Comparison of ENCODE assay signal across 20 mouse cellular contexts in the genomic region with DNA sequence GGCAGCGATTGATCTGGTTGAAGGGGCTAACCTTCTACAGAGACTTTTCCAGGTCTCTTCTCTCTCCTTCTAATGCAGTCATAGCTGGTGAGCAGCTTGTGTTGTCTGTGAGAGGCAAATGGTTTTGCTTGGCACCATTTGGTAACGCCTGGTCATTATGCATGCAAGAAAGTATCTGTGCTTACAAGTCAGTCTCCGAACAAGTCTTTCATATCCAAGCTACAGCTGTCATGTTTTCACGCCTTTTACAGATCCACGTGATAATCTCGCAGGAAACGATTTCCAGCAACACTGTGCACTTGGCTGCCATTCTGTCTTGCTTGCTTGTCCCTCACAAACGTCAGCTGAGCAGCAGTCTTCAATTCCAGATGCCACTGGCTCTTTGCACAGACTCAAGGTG. TPM values are rescaled to one million over a fixed set of nuclear protein-coding genes. Genes with fewer than 3 reads are reported as not detected.
A peak's percentile ranks its signal among the peaks of the same experiment; 100 is the strongest.
DNase-seq lines count a peak whose midpoint lies in the region; ATAC-seq lines count a peak whose summit lies in the region.
"Had no signal": no experiment of that assay in that cellular context is flagged by ENCODE, and none has a peak within 500 bp of the region (broad histone marks: within the 10 kb centered on the region; RNA-seq: fewer than 3 reads in every experiment).

No protein-coding gene starts in this region.

- no peak overlapping the region for H3K27ac ChIP-seq in forebrain, embryonic 13.5 days
- no peak overlapping the region for H3K27ac ChIP-seq in forebrain, embryonic 11.5 days (ENCODE audit: low read depth, low read length)
- H3K27ac ChIP-seq: embryonic facial prominence, embryonic 10.5 days; embryonic facial prominence, embryonic 15.5 days; gastrocnemius, adult 2 months; heart, embryonic 15.5 days; hindbrain, embryonic 12.5 days; hindbrain, postnatal 0 days; liver, embryonic 12.5 days; midbrain, embryonic 12.5 days had no signal

- H3K4me3 ChIP-seq in forebrain, embryonic 13.5 days: no peak overlapping the region
- H3K4me3 ChIP-seq in forebrain, embryonic 11.5 days (ENCODE audit: low read depth, low read length): no peak overlapping the region
- H3K4me3 ChIP-seq: embryonic facial prominence, embryonic 10.5 days; embryonic facial prominence, embryonic 15.5 days; gastrocnemius, adult 2 months; heart, embryonic 15.5 days; hindbrain, embryonic 12.5 days; intestine, embryonic 15.5 days; liver, embryonic 12.5 days; midbrain, embryonic 12.5 days had no signal

- H3K27me3 ChIP-seq in forebrain, embryonic 13.5 days: no peaks in the 10 kb centered on the region
- no peaks in the 10 kb centered on the region for H3K27me3 ChIP-seq in forebrain, embryonic 11.5 days (ENCODE audit: control insufficient read depth, insufficient read depth, low read length)
- H3K27me3 ChIP-seq: embryonic facial prominence, embryonic 15.5 days; heart, embryonic 15.5 days; intestine, embryonic 15.5 days; liver, embryonic 12.5 days; megakaryocyte, embryonic 14.5 days had no signal

- H3K4me1 ChIP-seq in forebrain, embryonic 13.5 days: peaks cover 7% of the 10 kb centered on the region
- H3K4me1 ChIP-seq in forebrain, embryonic 11.5 days (replicated peaks; ENCODE audit: control insufficient read depth, insufficient read depth, low read length): 0 out of 2 replicates have a peak, but pooled peaks cover 1% of the 10 kb centered on the region

- no peak overlapping the region for H3K9ac ChIP-seq in forebrain, embryonic 13.5 days
- no peak overlapping the region for H3K9ac ChIP-seq in forebrain, embryonic 11.5 days (ENCODE audit: low read length)
- H3K9ac ChIP-seq: embryonic facial prominence, embryonic 15.5 days; heart, embryonic 15.5 days; hindbrain, embryonic 12.5 days; intestine, embryonic 15.5 days; liver, embryonic 12.5 days; liver, postnatal 0 days; midbrain, embryonic 12.5 days had no signal

- no peak for DNase-seq in forebrain, embryonic 11.5 days (ENCODE audit: low spot score)
- peak; percentile 38 for DNase-seq in layer of hippocampus, adult 11-12 months (ENCODE audit: low spot score)
- no peak for DNase-seq in layer of hippocampus, adult 9-10 months (ENCODE audit: low spot score)
- DNase-seq in right cerebral cortex, postnatal 4 days: peak; percentile 36
- no peak for DNase-seq in right cerebral cortex, postnatal 14 days
- no peak for DNase-seq in T-cell, adult 2 months (ENCODE audit: low spot score)
- DNase-seq in cerebellum, adult 8-10 months: no peak

- no peaks in the 10 kb centered on the region for H3K9me3 ChIP-seq in forebrain, embryonic 13.5 days (replicated peaks)
- no peaks in the 10 kb centered on the region for H3K9me3 ChIP-seq in forebrain, embryonic 11.5 days (ENCODE audit: control insufficient read depth, low read length)
- H3K9me3 ChIP-seq: embryonic facial prominence, embryonic 10.5 days; embryonic facial prominence, embryonic 15.5 days; G1E; heart, embryonic 15.5 days; hindbrain, embryonic 12.5 days; intestine, embryonic 15.5 days; liver, embryonic 12.5 days; megakaryocyte, embryonic 14.5 days; midbrain, embryonic 12.5 days had no signal

- no peak overlapping the region for H3K4me2 ChIP-seq in forebrain, embryonic 13.5 days
- H3K4me2 ChIP-seq in forebrain, embryonic 11.5 days (ENCODE audit: low read depth, low read length, severe bottlenecking): no peak overlapping the region
- H3K4me2 ChIP-seq: heart, embryonic 15.5 days; hindbrain, embryonic 12.5 days; intestine, embryonic 15.5 days; liver, embryonic 12.5 days; midbrain, embryonic 12.5 days had no signal

- peaks cover 7% of the 10 kb centered on the region; the same call in 1 of the 2 replicates for H3K36me3 ChIP-seq in forebrain, embryonic 13.5 days (ENCODE audit: poor library complexity, severe bottlenecking)
- no peaks in the 10 kb centered on the region for H3K36me3 ChIP-seq in forebrain, embryonic 11.5 days (ENCODE audit: control insufficient read depth, insufficient read depth, low read length)
- H3K36me3 ChIP-seq: embryonic facial prominence, embryonic 15.5 days; heart, embryonic 15.5 days; hindbrain, embryonic 12.5 days; intestine, embryonic 15.5 days; midbrain, embryonic 12.5 days had no signal

- 70% methylated on average over 8 of the region's 8 CpGs for WGBS in forebrain, embryonic 13.5 days
- WGBS in forebrain, embryonic 11.5 days: 75% methylated on average over 8 of the region's 8 CpGs

- ATAC-seq in forebrain, embryonic 13.5 days: peak; percentile 81
- no peak for ATAC-seq in forebrain, embryonic 11.5 days (replicated peaks; ENCODE audit: low FRiP score)
- ATAC-seq: intestine, embryonic 15.5 days; liver, embryonic 12.5 days; liver, postnatal 0 days had no signal

RNA-seq across cellular contexts. Expression of gene Ssr1, which starts 24.0 kb away (rescaled TPM):
- polyA plus RNA-seq in forebrain, embryonic 13.5 days (2015; fragmentation: Nextera tagmentation; extraction: Ambion mirVana): 77.3 and 77.5 TPM in 2 replicates
- polyA plus RNA-seq in forebrain, embryonic 11.5 days (2014; fragmentation: Nextera tagmentation; extraction: Ambion mirVana): 112 and 118 TPM in 2 replicates

Comparison
In these comparisons a context has a peak if more than half of its experiments do, and no peak if none do; other contexts are left out.
1. DNase-seq: peak in layer of hippocampus, adult 11-12 months (single experiment) and right cerebral cortex, postnatal 4 days (single experiment); none in forebrain, embryonic 11.5 days (single experiment), layer of hippocampus, adult 9-10 months (single experiment), right cerebral cortex, postnatal 14 days (single experiment), T-cell, adult 2 months (single experiment) and cerebellum, adult 8-10 months (single experiment).